Mouse (Mus musculus) embryonic stem cell, embryonic (primary cell): ENCODE measurements around the gene Cct3.

ENCODE experiments used
- CTCF ChIA-PET, 4 experiments: fragments of 300-600 bp in 2 of 4; fragments of 350-600 bp in 2 of 4; sonication (Branson Sonifier 250); formaldehyde crosslinking; loops; one replicate each; lab custom pipeline; 2022; ENCODE audit warnings: inconsistent platforms in 2 of 4; lab: Charles Lee
- POLR2A ChIA-PET, 4 experiments: fragments of 300-600 bp in 2 of 4; fragments of 350-600 bp in 2 of 4; sonication (Branson Sonifier 250); formaldehyde crosslinking; loops; one replicate each; lab custom pipeline; 2022; ENCODE audit warnings: antibody characterized with exemption in 4 of 4, inconsistent platforms in 1 of 4; lab: Charles Lee

The Cct3 gene

GRCm38 (mm10) chr3:88334029-88334658 lies 37.2 kb downstream of the Cct3 start:
- CTCF ChIA-PET = interaction anchor here in 3 of 4 experiments (0.8 to 1.6 kb wide), 3 partner anchors 42 to 150 kb away, joined by 3 to 6 read pairs (median 3); no protein-coding TSS in a partner anchor
- POLR2A ChIA-PET = interaction anchor here (0.6 to 32.7 kb wide), 55 partner anchors 8 to 283 kb away, joined by 3 to 943 read pairs (median 5); partner anchors contain the start of genes Glmp (in 4 of the 4), Cct3 (in 3 of the 4), Tsacc (in 3 of the 4) and Paqr6 (in 2 of the 4)

GRCm38 (mm10) chr3:88334902-88335435 lies 38.1 kb downstream of the Cct3 start:
- ChIA-PET POLR2A (interaction anchor here (0.6 to 32.7 kb wide), 125 partner anchors 8 to 1143 kb away, joined by 3 to 943 read pairs (median 6); partner anchors contain the start of genes Glmp (in 4 of the 4), Cct3 (in 3 of the 4), Paqr6 (in 3 of the 4) and Pmf1 (in 3 of the 4)), CTCF (interaction anchor here in 3 of 4 experiments (0.8 to 2.0 kb wide), 6 partner anchors 42 to 269 kb away, joined by 3 to 6 read pairs (median 4); no protein-coding TSS in a partner anchor)

- POLR2A ChIA-PET = interaction anchor here (0.6 to 32.7 kb wide), 180 partner anchors 7 to 1142 kb away, joined by 3 to 943 read pairs (median 5); partner anchors contain the start of genes Cct3 (in 4 of the 4), Glmp (in 4 of the 4), Pmf1 (in 4 of the 4) and Tsacc (in 4 of the 4)
- CTCF ChIA-PET = interaction anchor here in 3 of 4 experiments (0.6 to 2.0 kb wide), 10 partner anchors 9 to 268 kb away, joined by 3 to 6 read pairs (median 3); partner anchors contain the start of gene Pmf1 (in 1 of the 3)
Measured at GRCm38 (mm10) chr3:88335436-88336053, 38.6 kb downstream of the Cct3 start.

GRCm38 (mm10) chr3:88336058-88337013 lies 39.4 kb downstream of the Cct3 start, which contains the start of the genes Tmem79 and Smg5:
Gene Tmem79 (minus strand): TSS chr3:88336148.
Gene Smg5 (plus strand): TSS chr3:88336260.
- ChIA-PET CTCF (interaction anchor here (0.5 to 2.0 kb wide), 14 partner anchors 10 to 267 kb away, joined by 3 to 6 read pairs (median 3); partner anchors contain the start of genes Pmf1 (in 1 of the 4) and Tsacc (in 1 of the 4)), POLR2A (interaction anchor here (0.5 to 32.7 kb wide), 205 partner anchors 8 to 586 kb away, joined by 3 to 943 read pairs (median 5); partner anchors contain the start of genes Cct3 (in 4 of the 4), Glmp (in 4 of the 4), Pmf1 (in 4 of the 4) and Tsacc (in 4 of the 4))

- CTCF ChIA-PET = interaction anchor here in 2 of 4 experiments (0.6 to 2.0 kb wide), 2 partner anchors 139 to 1348 kb away, joined by 6 read pairs; no protein-coding TSS in a partner anchor
- POLR2A ChIA-PET = interaction anchor here (0.5 to 32.7 kb wide), 67 partner anchors 9 to 471 kb away, joined by 3 to 943 read pairs (median 8); partner anchors contain the start of genes Glmp (in 4 of the 4), Cct3 (in 3 of the 4), Tsacc (in 3 of the 4) and Lmna (in 2 of the 4)
Measured at GRCm38 (mm10) chr3:88337367-88338020, 40.6 kb downstream of the Cct3 start.

- POLR2A ChIA-PET = interaction anchor here (0.6 to 32.7 kb wide), 37 partner anchors 8 to 612 kb away, joined by 3 to 943 read pairs (median 8); partner anchors contain the start of genes Cct3 (in 2 of the 4), Glmp (in 2 of the 4), Paqr6 (in 2 of the 4) and Pmf1 (in 2 of the 4)
- CTCF ChIA-PET = interaction anchor here in 1 of 4 experiments (0.7 kb wide), 1 partner anchor 1560 kb away, joined by 3 read pairs; no protein-coding TSS in a partner anchor
Measured at GRCm38 (mm10) chr3:88338316-88338715, 41.4 kb downstream of the Cct3 start.

GRCm38 (mm10) chr3:88339006-88339405 lies 42.1 kb downstream of the Cct3 start:
- ChIA-PET CTCF (interaction anchor here in 1 of 4 experiments (1.0 kb wide), 1 partner anchor 27 kb away, joined by 3 read pairs; no protein-coding TSS in a partner anchor), POLR2A (interaction anchor here (0.6 to 32.7 kb wide), 34 partner anchors 9 to 551 kb away, joined by 3 to 943 read pairs (median 6); partner anchors contain the start of genes Cct3 (in 3 of the 4), Tsacc (in 3 of the 4), Glmp (in 2 of the 4) and Paqr6 (in 2 of the 4))

GRCm38 (mm10) chr3:88350732-88351131 lies 53.8 kb downstream of the Cct3 start:
- CTCF ChIA-PET = no interaction called here
- POLR2A ChIA-PET = interaction anchor here in 3 of 4 experiments (1.1 to 32.7 kb wide), 7 partner anchors 3 to 74 kb away, joined by 3 to 943 read pairs (median 456); partner anchors contain the start of genes Smg5 (in 3 of the 3), Tmem79 (in 3 of the 3), Glmp (in 1 of the 3) and Paqr6 (in 1 of the 3)

- POLR2A ChIA-PET = interaction anchor here (1.0 to 32.7 kb wide), 13 partner anchors 1 to 57 kb away, joined by 3 to 943 read pairs (median 6); partner anchors contain the start of genes Smg5 (in 3 of the 4), Tmem79 (in 3 of the 4), Cct3 (in 1 of the 4) and Glmp (in 1 of the 4)
Measured at GRCm38 (mm10) chr3:88352907-88353306, 56.0 kb downstream of the Cct3 start.

GRCm38 (mm10) chr3:88354396-88355165 lies 57.7 kb downstream of the Cct3 start:
- CTCF ChIA-PET = interaction anchor here in 2 of 4 experiments (0.7 to 0.8 kb wide), 2 partner anchors 129 to 173 kb away, joined by 3 read pairs; no protein-coding TSS in a partner anchor
- POLR2A ChIA-PET = interaction anchor here (0.8 to 32.7 kb wide), 11 partner anchors 1 to 58 kb away, joined by 3 to 943 read pairs (median 6); partner anchors contain the start of genes Smg5 (in 2 of the 4), Tmem79 (in 2 of the 4), Cct3 (in 1 of the 4) and Glmp (in 1 of the 4)

More at GRCm38 (mm10) chr3:88352907-88353306, 56.0 kb downstream of the Cct3 start:
- CTCF ChIA-PET = no interaction called here

- POLR2A ChIA-PET = interaction anchor here (0.9 to 32.7 kb wide), 16 partner anchors 9 to 325 kb away, joined by 3 to 943 read pairs (median 5); partner anchors contain the start of genes Smg5 (in 3 of the 4), Tmem79 (in 3 of the 4), Cct3 (in 1 of the 4) and Glmp (in 1 of the 4)
- CTCF ChIA-PET = interaction anchor here in 2 of 4 experiments (0.7 to 1.8 kb wide), 4 partner anchors 47 to 108 kb away, joined by 3 to 5 read pairs (median 4); no protein-coding TSS in a partner anchor
Measured at GRCm38 (mm10) chr3:88359584-88359983, 62.7 kb downstream of the Cct3 start.

GRCm38 (mm10) chr3:88359989-88360388 lies 63.1 kb downstream of the Cct3 start:
- ChIA-PET CTCF (interaction anchor here in 3 of 4 experiments (0.6 to 1.8 kb wide), 6 partner anchors 31 to 439 kb away, joined by 3 to 5 read pairs (median 3); no protein-coding TSS in a partner anchor), POLR2A (interaction anchor here (0.7 to 32.7 kb wide), 22 partner anchors 8 to 325 kb away, joined by 3 to 943 read pairs (median 4); partner anchors contain the start of genes Smg5 (in 3 of the 4), Tmem79 (in 3 of the 4), Cct3 (in 2 of the 4) and Pmf1 (in 2 of the 4))

GRCm38 (mm10) chr3:88361096-88361495 lies 64.2 kb downstream of the Cct3 start:
- ChIA-PET CTCF (interaction anchor here in 1 of 4 experiments (1.3 kb wide), 1 partner anchor 115 kb away, joined by 3 read pairs; no protein-coding TSS in a partner anchor), POLR2A (interaction anchor here (1.0 to 32.7 kb wide), 14 partner anchors 9 to 77 kb away, joined by 3 to 943 read pairs (median 5); partner anchors contain the start of genes Smg5 (in 3 of the 4), Tmem79 (in 3 of the 4), Pmf1 (in 2 of the 4) and Cct3 (in 1 of the 4))
